Mouse (Mus musculus) right cerebral cortex, adult 2 months (tissue): ENCODE results near the gene Tunar.

Source experiments
- DNase-seq, 2 experiments: peaks; one replicate each; pipeline ENCODE4 v3.0.0; 2021 to 2022; ENCODE audit warnings: low spot score in 2 of 2

The Tunar gene

GRCm38 (mm10) chr12:105333570-105333969, at the start of gene Tunar:
Tunar (plus strand) TSS chr12:105333870.
- DNase-seq: no peak

- no peak for DNase-seq
Measured at GRCm38 (mm10) chr12:105312571-105313035, 21.1 kb upstream of the Tunar start.

- no peak for DNase-seq
Measured at GRCm38 (mm10) chr12:105314328-105314727, 19.3 kb upstream of the Tunar start.

GRCm38 (mm10) chr12:105322160-105322559, 11.5 kb upstream of the Tunar start:
- DNase-seq: no peak

GRCm38 (mm10) chr12:105327051-105327450, 6.6 kb upstream of the Tunar start:
- no peak for DNase-seq

- peak; percentile 75 to 77 for DNase-seq
Measured at GRCm38 (mm10) chr12:105328396-105328795, 5.3 kb upstream of the Tunar start.

- no peak for DNase-seq
Measured at GRCm38 (mm10) chr12:105336094-105336420, 2.4 kb downstream of the Tunar start.

- DNase-seq: peak; percentile 50 to 62
Measured at GRCm38 (mm10) chr12:105336421-105337289, 3.0 kb downstream of the Tunar start.

GRCm38 (mm10) chr12:105337290-105338005, 3.8 kb downstream of the Tunar start:
- DNase-seq: no peak

- DNase-seq: no peak
Measured at GRCm38 (mm10) chr12:105338256-105338977, 4.7 kb downstream of the Tunar start.

GRCm38 (mm10) chr12:105341523-105341922, 7.9 kb downstream of the Tunar start:
- no peak for DNase-seq

GRCm38 (mm10) chr12:105344460-105344859, 10.8 kb downstream of the Tunar start:
- DNase-seq: no peak

GRCm38 (mm10) chr12:105346861-105347260, 13.2 kb downstream of the Tunar start:
- DNase-seq: no peak

GRCm38 (mm10) chr12:105347261-105347660, 13.6 kb downstream of the Tunar start:
- DNase-seq: no peak

GRCm38 (mm10) chr12:105354266-105354665, 20.6 kb downstream of the Tunar start:
- DNase-seq: peak; percentile 71 to 75

GRCm38 (mm10) chr12:105354772-105355171, 21.1 kb downstream of the Tunar start:
- DNase-seq: no peak

- no peak for DNase-seq
Measured at GRCm38 (mm10) chr12:105356781-105357180, 23.1 kb downstream of the Tunar start.

- DNase-seq: no peak
Measured at GRCm38 (mm10) chr12:105363648-105364047, 30.0 kb downstream of the Tunar start.

GRCm38 (mm10) chr12:105374564-105374963, 40.9 kb downstream of the Tunar start:
- DNase-seq: no peak

- DNase-seq: no peak
Measured at GRCm38 (mm10) chr12:105376976-105377375, 43.3 kb downstream of the Tunar start.

- DNase-seq: no peak
Measured at GRCm38 (mm10) chr12:105382733-105383132, 49.1 kb downstream of the Tunar start.

GRCm38 (mm10) chr12:105394671-105395070, 61.0 kb downstream of the Tunar start:
- DNase-seq: no peak
